Mouse (Mus musculus): ENCODE measurements around the gene Gm20388. TPM values are rescaled to one million over a fixed set of nuclear protein-coding genes. Genes with fewer than 3 reads are reported as not detected.

Gene Gm20388
- polyA plus RNA-seq, 1 experiment from 2014 or later = 1.7 TPM

DNA sequence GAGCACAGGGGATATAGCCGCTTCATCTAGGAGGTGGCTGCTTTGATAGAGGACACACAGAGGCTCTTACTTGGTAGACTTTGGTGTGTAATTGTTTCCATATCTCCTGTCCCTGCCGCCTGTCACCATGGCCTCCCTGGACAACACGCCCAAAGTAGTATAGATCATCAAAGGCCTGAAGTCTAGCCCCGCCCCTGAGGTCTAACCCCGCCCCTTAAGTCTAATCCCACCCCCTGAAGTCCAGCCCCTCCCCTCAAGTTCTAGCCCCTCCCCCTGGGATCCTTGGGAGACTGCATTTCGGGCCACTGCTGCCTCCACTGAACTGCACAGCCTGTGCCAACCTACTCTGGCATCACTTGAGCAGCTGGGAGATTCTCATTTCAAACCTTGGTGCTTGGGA is 1808.3 kb downstream of the Gm20388 start:
- Histone ChIP-seq H3K4me1 (replicated peaks) (peaks cover 28% of the 10 kb centered on the region), H3K4me3 (no peak overlapping the region), H3K27me3 (ENCODE audit: insufficient read depth, poor library complexity, severe bottlenecking) (peaks cover 40% of the 10 kb centered on the region), H3K27ac (no peak overlapping the region), H3K36me3 (no peaks in the 10 kb centered on the region), H3K9me3 (no peaks in the 10 kb centered on the region)
- no peak for DNase-seq (ENCODE audit: low spot score)
- WGBS = 58% methylated on average over 6 of the region's 6 CpGs

DNA sequence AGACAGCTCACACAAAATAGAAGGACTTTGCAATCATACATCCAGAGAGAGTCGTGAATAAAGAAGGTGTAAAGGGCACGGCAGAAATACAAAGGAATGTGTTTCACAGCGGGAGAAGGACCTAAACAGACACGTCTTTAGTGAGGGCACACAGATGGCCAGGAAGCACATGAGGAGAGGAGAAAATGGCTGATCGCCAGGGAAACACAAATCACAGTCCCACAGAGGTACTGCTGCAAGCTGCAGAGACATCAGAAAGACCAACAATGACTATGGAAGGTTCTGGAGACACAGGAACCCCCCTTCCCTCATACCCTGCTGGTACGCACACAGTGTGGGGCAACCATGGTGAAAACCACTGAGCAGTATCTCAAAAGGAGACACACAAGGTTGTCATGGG is 1810.4 kb downstream of the Gm20388 start:
- peaks cover 17% of the 10 kb centered on the region for H3K4me1 ChIP-seq (replicated peaks)
- H3K27me3 ChIP-seq (ENCODE audit: insufficient read depth, poor library complexity, severe bottlenecking) = peaks cover 28% of the 10 kb centered on the region
- H3K9me3 ChIP-seq = no peaks in the 10 kb centered on the region
- no peak for DNase-seq (ENCODE audit: low spot score)
- no peak overlapping the region for H3K4me3 ChIP-seq
- no peaks in the 10 kb centered on the region for H3K36me3 ChIP-seq
- no peak overlapping the region for H3K27ac ChIP-seq
- WGBS = 61% methylated on average over 6 of the region's 6 CpGs

DNA sequence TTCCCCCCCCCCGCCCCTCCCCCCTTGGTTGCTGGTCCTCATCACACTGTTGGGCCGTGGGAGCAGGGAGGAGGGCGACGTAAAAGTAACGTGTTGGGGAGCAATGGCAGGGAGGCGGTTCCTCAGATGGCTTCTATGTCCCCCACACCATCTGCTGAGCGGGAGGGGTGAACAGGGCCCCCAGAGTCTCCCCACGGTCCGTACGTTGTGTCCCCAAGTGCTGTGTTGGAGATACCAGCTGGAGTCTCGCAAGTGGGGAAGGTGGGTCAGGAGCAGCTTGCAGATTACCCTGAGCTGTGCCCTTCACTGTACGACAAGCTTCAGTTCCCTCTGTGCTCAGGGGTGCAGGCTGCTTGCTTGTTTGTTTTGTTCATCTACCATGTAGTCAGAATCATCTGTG is 1813.2 kb downstream of the Gm20388 start:
- peaks cover 32% of the 10 kb centered on the region for H3K27me3 ChIP-seq (ENCODE audit: insufficient read depth, poor library complexity, severe bottlenecking)
- 78% methylated on average over 12 of the region's 12 CpGs for WGBS
- DNase-seq (ENCODE audit: low spot score) = no peak
- peaks cover 7% of the 10 kb centered on the region; the same call in 1 of the 2 replicates for H3K9me3 ChIP-seq
- no peak overlapping the region for H3K4me3 ChIP-seq
- H3K27ac ChIP-seq = no peak overlapping the region
- H3K4me1 ChIP-seq (replicated peaks) = no peaks in the 10 kb centered on the region
- H3K36me3 ChIP-seq = no peaks in the 10 kb centered on the region

DNA sequence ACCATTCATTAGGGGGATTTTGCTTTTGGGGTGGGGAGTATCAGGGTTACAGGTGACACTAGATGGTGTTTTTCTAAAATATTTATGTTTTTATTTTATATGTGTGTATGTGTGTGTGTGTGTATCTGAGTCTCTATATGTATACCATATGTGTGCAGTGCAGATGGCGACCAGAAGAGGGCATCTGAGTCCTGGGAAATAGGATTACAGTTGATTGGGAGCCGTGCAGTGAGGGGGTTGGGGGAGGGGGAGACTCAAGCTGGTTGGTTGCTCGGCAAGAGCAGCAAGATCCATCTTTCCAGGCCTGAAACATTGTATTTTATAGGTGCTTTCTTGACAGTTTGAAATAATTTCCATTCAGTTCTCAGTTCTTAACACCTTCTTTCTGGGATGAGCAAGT is 1816.5 kb downstream of the Gm20388 start:
- H3K27me3 ChIP-seq (ENCODE audit: insufficient read depth, poor library complexity, severe bottlenecking) = peaks cover 58% of the 10 kb centered on the region
- peaks cover 7% of the 10 kb centered on the region; the same call in 1 of the 2 replicates for H3K9me3 ChIP-seq
- H3K27ac ChIP-seq = no peak overlapping the region
- DNase-seq (ENCODE audit: low spot score) = no peak
- H3K4me3 ChIP-seq = no peak overlapping the region
- H3K4me1 ChIP-seq (replicated peaks) = peaks cover 25% of the 10 kb centered on the region
- H3K36me3 ChIP-seq = no peaks in the 10 kb centered on the region
- WGBS = 62% methylated on average over 3 of the region's 3 CpGs

DNA sequence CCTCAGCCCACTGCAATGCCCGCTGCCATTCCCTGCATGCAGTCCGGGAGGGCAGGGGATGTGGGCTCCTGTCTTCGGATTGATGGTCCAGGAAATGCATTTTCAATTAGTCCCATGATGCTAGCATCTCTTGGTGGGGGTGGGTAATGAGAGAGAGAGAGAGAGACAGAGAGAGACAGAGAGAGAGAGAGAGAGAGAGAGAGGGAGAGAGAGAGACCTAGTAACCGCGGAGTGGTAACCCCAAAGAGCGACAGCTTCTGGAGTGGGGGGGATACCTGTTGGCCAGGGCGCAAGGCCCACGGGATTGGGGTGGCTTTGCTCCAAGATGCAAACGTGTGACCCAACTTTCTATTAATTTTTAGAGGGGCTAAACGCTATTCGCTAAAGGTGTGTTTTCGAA is 1818.7 kb downstream of the Gm20388 start, which contains the start of gene Jph3:
Gene Jph3, plus strand, starts transcription at position 301 of the 400 bp plus-strand sequence.
- H3K4me1 ChIP-seq (replicated peaks) = peaks cover 29% of the 10 kb centered on the region
- H3K27ac ChIP-seq = peak within 1 kb of the TSS; percentile 70
- H3K9me3 ChIP-seq = peaks cover 7% of the 10 kb centered on the region; the same call in 1 of the 2 replicates
- peaks cover 71% of the 10 kb centered on the region for H3K27me3 ChIP-seq (ENCODE audit: insufficient read depth, poor library complexity, severe bottlenecking)
- no peak for DNase-seq (ENCODE audit: low spot score)
- H3K4me3 ChIP-seq = peak within 1 kb of the TSS; percentile 61
- no peaks in the 10 kb centered on the region for H3K36me3 ChIP-seq
- 9% methylated on average over 12 of the region's 12 CpGs for WGBS

DNA sequence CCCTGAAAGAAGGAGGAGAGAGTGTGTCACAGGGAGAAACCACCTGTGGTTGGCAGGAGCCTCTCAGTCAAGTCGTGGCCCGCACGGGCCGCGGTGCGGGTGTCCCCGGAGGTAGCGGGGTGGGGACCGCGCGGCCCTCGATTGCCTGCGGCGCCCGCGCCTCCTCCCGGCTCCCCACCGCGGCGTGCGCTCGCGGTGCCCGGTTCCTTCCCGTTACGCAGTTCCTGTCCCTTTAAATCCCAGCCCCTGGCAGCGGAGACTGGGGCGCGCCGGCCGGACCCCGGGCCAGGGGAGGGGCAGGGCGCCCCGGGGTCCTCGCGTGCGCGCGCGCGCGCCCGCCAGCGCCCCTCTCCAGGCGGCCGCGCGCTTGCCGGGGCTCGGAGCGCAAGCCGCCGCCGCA is 1819.1 kb downstream of the Gm20388 start:
- H3K4me3 ChIP-seq = peak overlapping the region; percentile 61
- no peaks in the 10 kb centered on the region for H3K36me3 ChIP-seq
- peaks cover 29% of the 10 kb centered on the region for H3K4me1 ChIP-seq (replicated peaks)
- peak; percentile 31 for DNase-seq (ENCODE audit: low spot score)
- peaks cover 68% of the 10 kb centered on the region for H3K27me3 ChIP-seq (ENCODE audit: insufficient read depth, poor library complexity, severe bottlenecking)
- peaks cover 7% of the 10 kb centered on the region; the same call in 1 of the 2 replicates for H3K9me3 ChIP-seq
- peak overlapping the region; percentile 59; the same call in 1 of the 2 replicates for H3K27ac ChIP-seq
- 6% methylated on average over 49 of the region's 54 CpGs for WGBS

DNA sequence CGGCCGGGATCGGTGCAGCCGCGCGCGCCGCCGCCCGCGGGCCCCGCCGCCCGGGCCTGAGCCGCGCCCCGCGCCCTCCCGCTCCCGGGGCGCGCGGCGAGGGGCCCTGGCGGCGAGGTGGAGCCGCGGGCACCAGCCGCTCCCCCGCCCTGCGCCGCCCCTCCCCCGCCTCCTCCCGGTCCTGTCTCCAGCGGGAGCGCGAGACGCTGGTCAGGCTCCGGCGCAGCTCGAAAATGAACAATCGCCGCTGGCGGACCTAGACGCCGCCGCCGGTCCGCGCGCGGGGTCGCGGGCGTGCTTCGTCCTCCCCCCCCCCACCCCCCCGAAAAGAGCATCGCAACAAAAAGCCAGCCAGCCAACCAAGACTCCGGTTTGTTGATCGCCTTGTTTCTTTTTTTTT is 1819.5 kb downstream of the Gm20388 start:
- H3K4me3 ChIP-seq = peak overlapping the region; percentile 61
- peaks cover 68% of the 10 kb centered on the region for H3K27me3 ChIP-seq (ENCODE audit: insufficient read depth, poor library complexity, severe bottlenecking)
- H3K36me3 ChIP-seq = no peaks in the 10 kb centered on the region

DNA sequence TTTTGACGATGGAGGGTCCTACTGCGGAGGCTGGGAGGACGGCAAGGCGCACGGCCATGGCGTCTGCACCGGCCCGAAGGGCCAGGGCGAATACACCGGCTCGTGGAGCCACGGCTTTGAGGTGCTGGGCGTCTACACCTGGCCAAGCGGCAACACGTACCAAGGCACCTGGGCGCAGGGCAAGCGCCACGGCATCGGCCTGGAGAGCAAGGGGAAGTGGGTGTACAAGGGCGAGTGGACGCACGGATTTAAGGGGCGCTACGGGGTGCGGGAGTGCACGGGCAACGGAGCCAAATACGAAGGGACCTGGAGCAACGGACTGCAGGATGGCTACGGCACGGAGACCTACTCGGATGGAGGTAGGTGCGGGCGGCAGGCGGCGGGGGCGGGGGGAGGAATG is 1820.0 kb downstream of the Gm20388 start:
- peaks cover 68% of the 10 kb centered on the region for H3K27me3 ChIP-seq (ENCODE audit: insufficient read depth, poor library complexity, severe bottlenecking)
- under 1% methylated on average over 37 of the region's 37 CpGs for WGBS

More for the DNA sequence above, 1819.5 kb downstream of the Gm20388 start:
- Histone ChIP-seq H3K4me1 (replicated peaks) (peaks cover 29% of the 10 kb centered on the region), H3K27ac (peak overlapping the region; percentile 70), H3K9me3 (peaks cover 7% of the 10 kb centered on the region; the same call in 1 of the 2 replicates)
- peak; percentile 57 for DNase-seq (ENCODE audit: low spot score)
- WGBS = under 1% methylated on average over 60 of the region's 60 CpGs

DNA sequence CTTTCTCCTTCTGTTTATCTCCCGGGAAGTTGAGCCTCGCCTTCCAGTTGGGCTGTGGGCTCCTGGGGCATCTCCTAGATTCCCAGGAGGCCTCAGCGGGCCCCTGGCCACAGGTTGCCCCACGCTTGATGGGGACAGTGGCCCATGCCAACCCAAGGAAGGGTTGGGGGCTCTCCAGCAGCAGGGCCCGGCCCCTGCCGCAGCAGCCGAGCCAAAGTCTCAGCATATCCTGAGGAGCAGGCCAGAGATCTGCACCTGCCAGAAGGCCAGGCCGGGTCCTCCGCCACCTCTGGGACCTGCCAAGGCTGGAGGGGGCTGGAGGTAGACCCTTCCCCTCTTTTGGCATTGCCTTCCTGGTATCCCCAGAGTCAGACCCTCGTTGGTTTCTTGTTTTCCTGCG is 1820.4 kb downstream of the Gm20388 start:
- 3% methylated on average over 11 of the region's 11 CpGs for WGBS
- H3K27me3 ChIP-seq (ENCODE audit: insufficient read depth, poor library complexity, severe bottlenecking) = peaks cover 68% of the 10 kb centered on the region

More for the DNA sequence above, 1820.0 kb downstream of the Gm20388 start:
- H3K27ac ChIP-seq = peak overlapping the region; percentile 75
- peaks cover 29% of the 10 kb centered on the region for H3K4me1 ChIP-seq (replicated peaks)
- H3K9me3 ChIP-seq = peaks cover 7% of the 10 kb centered on the region; the same call in 1 of the 2 replicates
- no peaks in the 10 kb centered on the region for H3K36me3 ChIP-seq
- peak overlapping the region; percentile 61 for H3K4me3 ChIP-seq
- peak; percentile 22 for DNase-seq (ENCODE audit: low spot score)

DNA sequence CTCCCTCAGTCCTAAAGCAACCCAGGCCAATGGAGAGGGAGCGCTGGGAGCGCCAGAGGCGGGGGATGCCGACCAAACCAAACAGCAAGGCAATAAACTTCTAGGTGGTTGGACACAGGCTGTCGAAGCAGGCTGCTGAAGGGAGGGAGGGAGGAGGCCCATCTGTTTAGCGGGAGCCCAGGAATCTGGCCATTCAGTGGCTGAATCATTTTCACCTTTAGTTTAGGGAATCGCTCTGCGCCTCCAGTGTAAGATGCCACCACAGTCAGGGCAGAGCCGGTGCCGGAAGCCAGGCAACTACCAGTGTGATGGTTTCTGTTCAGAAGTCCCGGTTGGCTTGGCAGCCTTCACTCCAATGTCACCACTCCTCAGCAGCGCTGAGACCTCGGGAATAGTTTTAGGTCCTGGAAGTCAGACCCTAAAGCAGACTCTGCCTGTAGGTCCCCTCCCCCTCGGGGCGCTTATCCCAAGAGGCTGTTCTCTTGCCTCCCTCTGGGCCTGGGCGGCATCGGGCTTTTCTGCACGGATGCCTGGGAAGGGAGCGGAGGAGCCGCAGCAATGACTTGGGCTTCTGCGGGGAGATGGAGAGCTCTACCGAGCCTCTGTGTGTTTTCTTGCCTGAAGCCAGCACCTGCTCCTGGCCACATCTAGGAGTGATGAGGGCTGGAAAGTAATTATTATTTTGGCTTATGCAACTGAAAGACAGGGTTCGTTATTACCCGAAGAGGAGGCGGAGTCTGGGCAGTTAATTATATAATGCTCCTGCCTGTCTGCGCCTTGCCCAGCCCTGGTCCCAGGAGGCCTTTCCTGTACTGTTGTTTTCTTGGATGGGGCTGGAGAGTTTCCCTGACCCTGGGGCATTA is 1821.1 kb downstream of the Gm20388 start:
- H3K9me3 ChIP-seq = peaks cover 7% of the 10 kb centered on the region; the same call in 1 of the 2 replicates
- H3K4me1 ChIP-seq (replicated peaks) = peaks cover 29% of the 10 kb centered on the region
- H3K4me3 ChIP-seq = peak overlapping the region; percentile 61
- no peaks in the 10 kb centered on the region for H3K36me3 ChIP-seq
- peak; percentile 39 for DNase-seq (ENCODE audit: low spot score)
- WGBS = 6% methylated on average over 26 of the region's 26 CpGs
- 0 out of 2 replicates have a peak overlapping the region, but pooled peaks have one; percentile 23 for H3K27ac ChIP-seq
- H3K27me3 ChIP-seq (ENCODE audit: insufficient read depth, poor library complexity, severe bottlenecking) = peaks cover 72% of the 10 kb centered on the region

More for the DNA sequence above, 1820.4 kb downstream of the Gm20388 start:
- peaks cover 7% of the 10 kb centered on the region; the same call in 1 of the 2 replicates for H3K9me3 ChIP-seq
- DNase-seq (ENCODE audit: low spot score) = no peak
- H3K4me3 ChIP-seq = peak overlapping the region; percentile 61
- no peaks in the 10 kb centered on the region for H3K36me3 ChIP-seq
- H3K4me1 ChIP-seq (replicated peaks) = peaks cover 29% of the 10 kb centered on the region
- H3K27ac ChIP-seq = 0 out of 2 replicates have a peak overlapping the region, but pooled peaks have one; percentile 75

DNA sequence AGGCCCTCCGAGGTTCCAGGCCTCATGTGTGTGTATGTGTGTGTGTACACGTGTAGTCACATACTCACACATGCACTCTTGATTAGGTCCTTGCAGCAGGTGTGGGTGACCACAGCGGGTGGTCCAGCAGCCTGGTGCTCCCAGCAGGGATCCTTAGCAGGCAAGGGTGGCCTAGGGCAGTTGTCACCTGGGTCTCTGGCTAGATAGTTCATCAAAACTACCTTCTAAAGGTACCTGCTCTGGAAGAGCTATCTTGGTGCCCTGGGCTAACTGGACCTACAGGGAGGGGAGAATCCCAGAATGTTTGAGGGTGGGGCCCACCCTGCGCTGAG is 1821.7 kb downstream of the Gm20388 start:
- no peak for DNase-seq (ENCODE audit: low spot score)
- H3K36me3 ChIP-seq = no peaks in the 10 kb centered on the region
- H3K27me3 ChIP-seq (ENCODE audit: insufficient read depth, poor library complexity, severe bottlenecking) = peaks cover 70% of the 10 kb centered on the region
- no peak overlapping the region for H3K27ac ChIP-seq
- H3K9me3 ChIP-seq = peaks cover 3% of the 10 kb centered on the region; the same call in 1 of the 2 replicates
- H3K4me1 ChIP-seq (replicated peaks) = peaks cover 29% of the 10 kb centered on the region
- H3K4me3 ChIP-seq = peak overlapping the region; percentile 61; the same call in 1 of the 2 replicates
- 58% methylated on average over 4 of the region's 4 CpGs for WGBS

DNA sequence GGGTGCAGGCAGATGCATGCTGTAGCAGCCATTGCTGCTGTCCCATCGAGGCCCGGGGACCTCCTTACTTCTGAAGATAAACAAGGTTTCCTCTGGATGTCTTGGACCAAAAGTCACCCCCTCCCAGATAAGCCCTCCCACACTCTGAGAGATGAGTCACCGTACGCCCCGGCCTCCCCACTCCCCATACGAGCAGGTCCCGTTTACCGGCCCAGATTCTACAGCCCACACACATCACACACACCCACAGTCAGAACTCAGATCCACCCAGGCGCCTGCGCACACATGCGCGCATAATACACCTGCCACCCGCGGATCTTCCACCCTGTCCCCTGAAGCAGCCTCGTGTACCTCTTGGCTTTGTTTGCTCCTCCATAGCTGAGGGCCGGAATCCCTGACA is 1823.6 kb downstream of the Gm20388 start:
- WGBS = 95% methylated on average over 16 of the region's 16 CpGs
- H3K27ac ChIP-seq = no peak overlapping the region
- no peaks in the 10 kb centered on the region for H3K9me3 ChIP-seq

DNA sequence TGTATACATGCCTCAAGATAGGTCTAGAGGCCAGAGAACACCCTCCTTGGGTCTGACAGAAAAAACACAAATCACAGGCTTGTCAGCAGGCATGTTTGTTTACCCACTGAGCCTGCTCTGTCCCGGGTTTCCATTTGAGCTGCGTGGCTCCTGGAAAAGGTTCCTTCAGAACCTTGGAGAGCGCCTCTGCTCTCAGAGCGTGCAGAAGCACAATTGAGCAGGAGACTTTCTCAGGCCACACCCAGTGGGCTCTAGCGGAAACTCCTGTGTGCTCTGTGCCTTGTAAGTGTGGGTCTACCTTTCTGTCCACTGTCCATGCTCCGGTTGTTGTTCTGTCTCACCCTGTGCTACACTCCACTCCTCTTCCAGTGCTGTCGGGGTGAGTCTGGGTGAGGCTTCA is 1825.6 kb downstream of the Gm20388 start:
- 16% methylated on average over 7 of the region's 7 CpGs for WGBS

More for the DNA sequence above, 1823.6 kb downstream of the Gm20388 start:
- Histone ChIP-seq H3K36me3 (no peaks in the 10 kb centered on the region), H3K4me1 (replicated peaks) (peaks cover 28% of the 10 kb centered on the region), H3K27me3 (ENCODE audit: insufficient read depth, poor library complexity, severe bottlenecking) (peaks cover 51% of the 10 kb centered on the region), H3K4me3 (no peak overlapping the region)
- DNase-seq (ENCODE audit: low spot score) = no peak

More for the DNA sequence above, 1825.6 kb downstream of the Gm20388 start:
- Histone ChIP-seq H3K36me3 (no peaks in the 10 kb centered on the region), H3K27ac (no peak overlapping the region), H3K27me3 (ENCODE audit: insufficient read depth, poor library complexity, severe bottlenecking) (peaks cover 31% of the 10 kb centered on the region), H3K4me1 (replicated peaks) (peaks cover 14% of the 10 kb centered on the region), H3K4me3 (no peak overlapping the region), H3K9me3 (no peaks in the 10 kb centered on the region)
- peak; percentile 52 for DNase-seq (ENCODE audit: low spot score)

Measured in hindbrain, embryonic 10.5 days (tissue).